Mouse (Mus musculus): ENCODE data around the gene Cage1. TPM values are rescaled to one million over a fixed set of nuclear protein-coding genes. Genes with fewer than 3 reads are reported as not detected.

Cage1 gene
- total RNA-seq, 2 experiments from 2014 or later = 1.6 to 2.4 TPM

- intact Hi-C loops (cut with DNase I) = no loop called here
Observed at GRCm38 (mm10) chr13:38015591-38015990, 21.3 kb downstream of the Cage1 start.

DNA sequence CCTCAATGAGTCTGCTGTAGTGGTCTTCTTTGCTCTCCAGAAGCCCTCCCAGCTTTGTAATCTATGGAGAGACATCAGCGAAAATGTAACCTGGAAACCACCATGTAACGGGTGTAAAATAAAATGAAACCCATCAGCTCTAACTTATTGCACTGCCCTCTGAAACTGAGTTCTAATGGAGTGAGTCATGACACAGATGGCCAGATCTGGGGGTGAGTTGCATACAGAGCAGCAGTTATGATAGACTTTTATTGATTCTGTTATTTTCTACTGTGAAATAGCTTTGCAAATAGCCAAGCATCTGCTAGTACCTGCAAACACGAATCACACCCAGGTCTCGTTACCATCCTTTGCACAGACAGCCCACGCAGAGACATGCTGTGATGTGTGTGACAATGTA lies 24.4 kb downstream of the Cage1 start:
- intact Hi-C loops (cut with DNase I) = no loop called here
- no peak for DNase-seq

More at GRCm38 (mm10) chr13:38015591-38015990, 21.3 kb downstream of the Cage1 start:
- no peak for DNase-seq

- intact Hi-C loops (cut with DNase I) = no loop called here
- DNase-seq = no peak
Observed at GRCm38 (mm10) chr13:38010444-38010910, 26.4 kb downstream of the Cage1 start.

GRCm38 (mm10) chr13:38009721-38010408 lies 27.0 kb downstream of the Cage1 start:
- intact Hi-C loops (cut with DNase I) = no loop called here
- DNase-seq = peak; percentile 4 to 7

DNA sequence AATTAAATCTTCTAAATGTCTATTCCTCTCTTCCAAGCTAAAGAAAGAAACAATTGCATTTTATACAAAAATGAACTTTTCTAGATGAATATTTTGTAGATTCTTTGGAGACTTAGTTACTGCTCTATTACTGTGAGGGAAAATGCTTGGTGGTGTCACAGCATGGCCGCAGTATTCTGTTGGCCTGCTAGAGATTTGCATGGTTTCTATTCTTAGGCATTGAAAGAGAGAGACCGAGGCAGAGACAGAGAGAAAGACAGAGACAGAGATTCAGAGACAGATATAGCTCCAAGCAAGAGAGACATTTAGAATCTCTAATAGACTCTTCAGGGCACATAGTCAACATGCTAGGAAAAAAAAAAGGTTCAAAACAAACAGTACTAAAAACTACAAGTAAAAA lies 28.9 kb downstream of the Cage1 start:
- DNase-seq = no peak
- intact Hi-C loops (cut with DNase I) = no loop called here

GRCm38 (mm10) chr13:38002461-38002860 lies 34.4 kb downstream of the Cage1 start:
- intact Hi-C loops (cut with DNase I) = no loop called here

GRCm38 (mm10) chr13:37999713-38000112 lies 37.2 kb downstream of the Cage1 start:
- intact Hi-C loops (cut with DNase I) = no loop called here

More at GRCm38 (mm10) chr13:38002461-38002860, 34.4 kb downstream of the Cage1 start:
- no peak for DNase-seq

GRCm38 (mm10) chr13:37994405-37994749 lies 42.5 kb downstream of the Cage1 start:
- DNase-seq = no peak
- intact Hi-C loops (cut with DNase I) = no loop called here

More at GRCm38 (mm10) chr13:37999713-38000112, 37.2 kb downstream of the Cage1 start:
- no peak for DNase-seq

- intact Hi-C loops (cut with DNase I) = loop anchor here (1.0 kb wide), 1 partner anchor 42 kb away; the partner anchor contains the start of gene Riok1
- DNase-seq = peak; percentile 97
Observed at GRCm38 (mm10) chr13:37993704-37994404, 43.0 kb downstream of the Cage1 start, which contains the start of gene Ssr1. Gene Ssr1 (minus strand): TSS chr13:37994217.

GRCm38 (mm10) chr13:37993376-37993703 lies 43.5 kb downstream of the Cage1 start:
- no peak for DNase-seq
- intact Hi-C loops (cut with DNase I) = loop anchor here (1.0 kb wide), 1 partner anchor 43 kb away; the partner anchor contains the start of gene Riok1

DNA sequence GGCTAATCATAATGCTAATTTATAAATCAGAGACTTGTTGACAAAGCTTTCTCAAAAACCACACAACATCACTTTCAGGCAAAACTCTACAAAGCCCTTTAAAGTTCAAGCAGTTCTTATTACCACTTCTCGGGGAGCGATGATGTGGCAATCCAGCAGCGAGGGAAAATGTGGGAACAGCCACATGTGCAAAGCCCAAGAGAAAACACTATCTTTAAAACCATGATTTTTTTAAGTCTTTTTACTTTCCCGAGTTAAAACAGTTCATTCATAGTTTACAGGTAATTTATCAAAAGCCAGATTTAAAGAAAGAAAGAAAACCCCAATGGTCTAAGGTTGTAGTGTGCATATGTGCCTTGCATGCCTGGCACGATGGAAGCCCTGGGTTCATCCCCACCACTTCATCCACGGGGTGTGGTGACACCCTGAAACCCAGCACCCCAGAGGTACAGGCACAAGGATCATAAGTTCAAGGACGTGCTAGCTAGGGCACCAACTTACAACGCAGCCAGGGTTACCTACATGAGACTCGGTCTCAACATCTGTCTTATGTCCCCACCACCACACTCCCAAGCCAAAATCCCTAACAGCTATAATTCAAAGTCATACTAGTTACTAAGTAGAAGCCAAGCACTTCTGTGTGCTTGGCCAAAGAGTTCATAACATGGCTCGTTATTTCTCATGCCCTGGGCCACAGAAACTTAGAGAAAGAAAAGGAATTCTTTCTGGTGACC lies 44.1 kb downstream of the Cage1 start:
- intact Hi-C loops (cut with DNase I) = loop anchor here (1.0 kb wide), 1 partner anchor 43 kb away; the partner anchor contains the start of gene Riok1
- DNase-seq = peak; percentile 10 to 21

GRCm38 (mm10) chr13:37989701-37990100 lies 47.2 kb downstream of the Cage1 start:
- intact Hi-C loops (cut with DNase I) = loop anchor here (10.0 kb wide), 1 partner anchor 215 kb away; the partner anchor contains the start of gene Snrnp48
- DNase-seq = no peak

GRCm38 (mm10) chr13:37986166-37986565 lies 50.7 kb downstream of the Cage1 start:
- no peak for DNase-seq
- intact Hi-C loops (cut with DNase I) = loop anchor here (10.0 kb wide), 1 partner anchor 219 kb away; the partner anchor contains the start of gene Snrnp48

GRCm38 (mm10) chr13:37981063-37981462 lies 55.8 kb downstream of the Cage1 start:
- no peak for DNase-seq
- intact Hi-C loops (cut with DNase I) = loop anchor here (10.0 kb wide), 1 partner anchor 224 kb away; the partner anchor contains the start of gene Snrnp48

DNA sequence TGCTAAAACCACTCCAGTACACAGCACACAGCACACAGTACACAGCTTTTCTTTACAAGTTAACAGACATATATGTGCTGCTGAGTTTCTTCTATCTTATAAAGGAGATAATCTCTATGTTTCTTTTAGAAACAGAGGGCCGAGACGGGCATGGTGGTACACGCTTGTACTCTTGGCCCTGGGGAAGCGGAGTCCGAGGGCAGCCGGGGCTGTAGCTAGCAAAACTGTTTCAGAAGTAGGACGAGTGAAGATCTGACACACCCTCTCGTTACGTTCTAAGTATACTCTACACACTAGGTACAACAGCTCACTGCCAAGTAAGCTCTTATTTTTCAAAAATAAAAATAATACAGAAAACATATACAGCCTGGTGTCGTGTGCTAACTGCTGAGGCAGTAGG lies 56.5 kb downstream of the Cage1 start:
- DNase-seq = no peak
- intact Hi-C loops (cut with DNase I) = loop anchor here (10.0 kb wide), 1 partner anchor 224 kb away; the partner anchor contains the start of gene Snrnp48

DNA sequence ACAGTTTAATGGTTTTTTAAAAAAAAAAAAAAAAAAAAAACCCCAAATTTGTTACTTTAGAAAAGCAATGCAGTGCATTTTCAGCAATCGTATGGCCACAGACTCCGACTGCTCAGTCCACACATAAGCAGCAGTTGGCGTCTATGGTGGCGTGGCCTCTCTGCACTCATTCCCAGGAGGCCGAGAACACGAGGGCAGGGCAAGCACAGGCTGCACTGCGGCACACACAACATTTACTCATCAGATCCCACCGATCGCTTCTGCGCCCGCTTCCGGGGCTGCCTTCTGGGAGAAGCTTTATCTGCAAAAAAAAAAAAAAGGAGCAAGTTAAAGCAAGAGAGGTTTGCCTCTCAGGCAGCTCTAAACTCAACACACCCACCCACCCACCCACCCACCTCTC lies 57.4 kb downstream of the Cage1 start:
- intact Hi-C loops (cut with DNase I) = no loop called here
- no peak for DNase-seq

DNA sequence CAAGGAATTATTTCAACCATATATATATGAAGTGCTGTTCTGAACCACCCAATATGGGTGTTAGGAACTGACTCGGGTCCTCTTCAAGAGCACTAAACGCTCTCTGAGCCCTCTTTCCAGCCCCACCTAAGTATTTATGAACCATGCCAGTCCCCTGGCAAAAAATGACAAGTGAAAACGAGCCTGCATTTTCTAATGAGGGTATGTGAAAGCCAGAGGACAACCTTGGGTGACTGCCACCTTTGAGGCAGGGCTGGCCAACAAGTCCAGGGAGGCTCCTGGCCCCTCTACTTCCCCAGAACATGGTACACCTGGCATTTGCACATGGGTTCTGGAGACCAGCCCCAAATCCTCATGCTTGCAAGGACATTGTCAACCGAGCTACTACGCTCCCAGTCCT lies 62.1 kb downstream of the Cage1 start:
- intact Hi-C loops (cut with DNase I) = no loop called here
- DNase-seq = no peak

DNA sequence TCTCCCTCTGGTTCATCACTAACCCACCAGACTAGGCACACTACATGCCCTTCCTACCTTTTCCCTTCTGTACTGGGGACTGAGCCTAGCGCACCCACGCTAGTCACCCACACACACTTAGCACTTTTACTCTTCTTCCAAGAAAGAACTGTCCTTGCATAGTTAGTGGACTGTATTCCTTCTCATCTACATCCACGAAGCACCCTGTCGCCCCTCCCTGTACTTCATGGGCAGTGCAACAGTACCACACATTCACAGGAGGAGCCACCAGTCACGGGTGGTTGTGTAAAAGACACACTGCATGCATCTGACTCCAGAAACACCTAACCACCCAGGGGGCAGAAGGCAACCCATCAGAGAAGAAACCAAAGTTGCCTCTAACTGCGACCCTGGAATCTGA lies 62.8 kb downstream of the Cage1 start:
- DNase-seq = no peak
- intact Hi-C loops (cut with DNase I) = no loop called here

DNA sequence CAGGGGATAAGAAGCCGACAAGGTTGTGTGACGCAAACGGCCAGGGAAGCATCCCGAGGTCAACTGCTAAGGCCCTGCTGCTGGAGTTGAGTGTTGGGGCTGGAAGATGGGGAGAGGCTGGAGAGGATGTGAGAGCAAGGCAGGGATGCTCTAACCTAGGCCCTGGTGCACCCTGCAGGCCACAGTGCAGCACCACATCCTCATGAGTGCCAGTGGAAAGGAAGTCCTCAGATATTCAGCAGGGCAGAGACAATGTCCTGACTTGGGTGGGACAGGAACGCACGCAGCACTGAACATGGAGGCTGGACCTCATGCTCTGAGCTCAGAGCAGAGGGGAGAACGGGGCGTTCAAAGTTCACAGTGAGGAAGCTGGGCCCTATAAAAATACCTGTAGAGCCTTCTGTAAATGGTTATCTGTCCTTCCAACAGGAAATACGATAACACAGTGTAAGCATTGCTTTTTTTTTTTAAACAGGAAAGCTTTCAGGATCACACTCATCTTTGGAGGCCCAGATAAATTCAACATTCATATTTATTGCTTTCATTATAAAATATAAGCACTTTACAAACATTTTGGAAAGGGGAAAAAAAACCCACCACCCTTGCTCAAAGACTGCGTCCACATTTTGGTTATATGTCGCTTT lies 65.9 kb downstream of the Cage1 start:
- peak in 1 of 2 experiments; percentile 31 for DNase-seq
- intact Hi-C loops (cut with DNase I) = no loop called here

DNA sequence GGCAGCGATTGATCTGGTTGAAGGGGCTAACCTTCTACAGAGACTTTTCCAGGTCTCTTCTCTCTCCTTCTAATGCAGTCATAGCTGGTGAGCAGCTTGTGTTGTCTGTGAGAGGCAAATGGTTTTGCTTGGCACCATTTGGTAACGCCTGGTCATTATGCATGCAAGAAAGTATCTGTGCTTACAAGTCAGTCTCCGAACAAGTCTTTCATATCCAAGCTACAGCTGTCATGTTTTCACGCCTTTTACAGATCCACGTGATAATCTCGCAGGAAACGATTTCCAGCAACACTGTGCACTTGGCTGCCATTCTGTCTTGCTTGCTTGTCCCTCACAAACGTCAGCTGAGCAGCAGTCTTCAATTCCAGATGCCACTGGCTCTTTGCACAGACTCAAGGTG lies 66.9 kb downstream of the Cage1 start:
- intact Hi-C loops (cut with DNase I) = no loop called here
- DNase-seq = no peak
